Mouse (Mus musculus): ENCODE results near the gene Cdh26. TPM values are rescaled to one million over a fixed set of nuclear protein-coding genes. Genes with fewer than 3 reads are reported as not detected.

Cdh26 gene
- total RNA-seq, 1 experiment from 2014 or later = not detected

- no peak for ATAC-seq (replicated peaks; ENCODE audit: insufficient number of reproducible peaks, low FRiP score, low TSS enrichment, poor library complexity, severe bottlenecking)
Measured at GRCm38 (mm10) chr2:178429426-178429825, 905 bp upstream of the Cdh26 start.

GRCm38 (mm10) chr2:178433495-178433894 is 3.2 kb downstream of the Cdh26 start:
- no peak for ATAC-seq (replicated peaks; ENCODE audit: insufficient number of reproducible peaks, low FRiP score, low TSS enrichment, poor library complexity, severe bottlenecking)

- no peak for ATAC-seq (replicated peaks; ENCODE audit: insufficient number of reproducible peaks, low FRiP score, low TSS enrichment, poor library complexity, severe bottlenecking)
Measured at GRCm38 (mm10) chr2:178433903-178434302, 3.6 kb downstream of the Cdh26 start.

GRCm38 (mm10) chr2:178437311-178437710 is 7.0 kb downstream of the Cdh26 start:
- no peak for ATAC-seq (replicated peaks; ENCODE audit: insufficient number of reproducible peaks, low FRiP score, low TSS enrichment, poor library complexity, severe bottlenecking)

GRCm38 (mm10) chr2:178449386-178449785 is 19.1 kb downstream of the Cdh26 start:
- no peak for ATAC-seq (replicated peaks; ENCODE audit: insufficient number of reproducible peaks, low FRiP score, low TSS enrichment, poor library complexity, severe bottlenecking)

- ATAC-seq (replicated peaks; ENCODE audit: insufficient number of reproducible peaks, low FRiP score, low TSS enrichment, poor library complexity, severe bottlenecking) = no peak
Measured at GRCm38 (mm10) chr2:178450236-178450635, 19.9 kb downstream of the Cdh26 start.

- ATAC-seq (replicated peaks; ENCODE audit: insufficient number of reproducible peaks, low FRiP score, low TSS enrichment, poor library complexity, severe bottlenecking) = no peak
Measured at GRCm38 (mm10) chr2:178450961-178451360, 20.6 kb downstream of the Cdh26 start.

- no peak for ATAC-seq (replicated peaks; ENCODE audit: insufficient number of reproducible peaks, low FRiP score, low TSS enrichment, poor library complexity, severe bottlenecking)
Measured at GRCm38 (mm10) chr2:178454664-178455516, 24.6 kb downstream of the Cdh26 start.

- no peak for ATAC-seq (replicated peaks; ENCODE audit: insufficient number of reproducible peaks, low FRiP score, low TSS enrichment, poor library complexity, severe bottlenecking)
Measured at GRCm38 (mm10) chr2:178457414-178457813, 27.1 kb downstream of the Cdh26 start.

- ATAC-seq (replicated peaks; ENCODE audit: insufficient number of reproducible peaks, low FRiP score, low TSS enrichment, poor library complexity, severe bottlenecking) = no peak
Measured at GRCm38 (mm10) chr2:178460353-178460752, 30.0 kb downstream of the Cdh26 start.

GRCm38 (mm10) chr2:178471546-178472480 is 41.5 kb downstream of the Cdh26 start:
- ATAC-seq (replicated peaks; ENCODE audit: insufficient number of reproducible peaks, low FRiP score, low TSS enrichment, poor library complexity, severe bottlenecking) = no peak

GRCm38 (mm10) chr2:178473916-178474315 is 43.6 kb downstream of the Cdh26 start:
- no peak for ATAC-seq (replicated peaks; ENCODE audit: insufficient number of reproducible peaks, low FRiP score, low TSS enrichment, poor library complexity, severe bottlenecking)

GRCm38 (mm10) chr2:178477228-178477627 is 46.9 kb downstream of the Cdh26 start:
- no peak for ATAC-seq (replicated peaks; ENCODE audit: insufficient number of reproducible peaks, low FRiP score, low TSS enrichment, poor library complexity, severe bottlenecking)

GRCm38 (mm10) chr2:178479011-178479410 is 48.7 kb downstream of the Cdh26 start:
- ATAC-seq (replicated peaks; ENCODE audit: insufficient number of reproducible peaks, low FRiP score, low TSS enrichment, poor library complexity, severe bottlenecking) = no peak

- no peak for ATAC-seq (replicated peaks; ENCODE audit: insufficient number of reproducible peaks, low FRiP score, low TSS enrichment, poor library complexity, severe bottlenecking)
Measured at GRCm38 (mm10) chr2:178480932-178481331, 50.6 kb downstream of the Cdh26 start.

- ATAC-seq (replicated peaks; ENCODE audit: insufficient number of reproducible peaks, low FRiP score, low TSS enrichment, poor library complexity, severe bottlenecking) = no peak
Measured at GRCm38 (mm10) chr2:178483462-178483861, 53.1 kb downstream of the Cdh26 start.

- no peak for ATAC-seq (replicated peaks; ENCODE audit: insufficient number of reproducible peaks, low FRiP score, low TSS enrichment, poor library complexity, severe bottlenecking)
Measured at GRCm38 (mm10) chr2:178488276-178488675, 57.9 kb downstream of the Cdh26 start.

- no peak for ATAC-seq (replicated peaks; ENCODE audit: insufficient number of reproducible peaks, low FRiP score, low TSS enrichment, poor library complexity, severe bottlenecking)
Measured at GRCm38 (mm10) chr2:178490245-178490920, 60.1 kb downstream of the Cdh26 start.

GRCm38 (mm10) chr2:178494066-178494465 is 63.7 kb downstream of the Cdh26 start:
- no peak for ATAC-seq (replicated peaks; ENCODE audit: insufficient number of reproducible peaks, low FRiP score, low TSS enrichment, poor library complexity, severe bottlenecking)

All from monocyte, adult 5-6 weeks (primary cell).